Mouse (Mus musculus): ENCODE measurements at regions not wholly inside any gene's neighbourhood (a gene's known extent, or its start where the extent isn't known, plus 50 kb on each side); places are given as distances from the start of the nearest gene placed in this dataset.

GRCm38 (mm10) chr3:157472674-157473073, 61.3 kb upstream of the Zranb2 start:
- no peak for DNase-seq (ENCODE audit: extremely low spot score in 1 of 2, low spot score in 2 of 2)
- Histone ChIP-seq H3K27ac (no peak overlapping the region), H3K4me3 (no peak overlapping the region)
- intact Hi-C loops (cut with DNase I), result no loop called here
- no peak for TF ChIP-seq CTCF (IDR thresholded peaks at IDR 0.05)

GRCm38 (mm10) chr3:157477731-157478130, 56.2 kb upstream of the Zranb2 start:
- no peak overlapping the region for H3K27ac ChIP-seq
- no peak overlapping the region for H3K4me3 ChIP-seq
- intact Hi-C loops (cut with DNase I), result no loop called here
- no peak for DNase-seq (ENCODE audit: extremely low spot score in 1 of 2, low spot score in 2 of 2)
- TF ChIP-seq CTCF (IDR thresholded peaks at IDR 0.05), result no peak

All from left cerebral cortex, adult 2 months (tissue).